Mouse (Mus musculus): ENCODE data around the gene Arhgap8. TPM values are rescaled to one million over a fixed set of nuclear protein-coding genes. Genes with fewer than 3 reads are reported as not detected.

Gene Arhgap8
- polyA plus RNA-seq, 1 experiment from 2014 or later: 12.5 TPM

GRCm38 (mm10) chr15:84820811-84821210 is 101.0 kb downstream of the Arhgap8 start:
- Histone ChIP-seq H3K36me3 (no peaks in the 10 kb centered on the region), H3K4me3 (replicated peaks) (no peak overlapping the region), H3K27ac (no peak overlapping the region), H3K4me2 (replicated peaks) (no peak overlapping the region), H3K9ac (no peak overlapping the region), H3K9me3 (no peaks in the 10 kb centered on the region), H3K4me1 (replicated peaks) (no peaks in the 10 kb centered on the region), H3K27me3 (replicated peaks) (no peaks in the 10 kb centered on the region)
- ATAC-seq: no peak
- 92% methylated on average over 4 of the region's 4 CpGs for WGBS

Other genes starting within 250 kb of the Arhgap8 start
- 10.1 and 10.3 TPM in 2 replicates for gene Rtl6, start 162.2 kb upstream of the Arhgap8 start, polyA plus RNA-seq (2015; fragmentation: Nextera tagmentation; extraction: Ambion mirVana)
- 65.4 and 71.3 TPM in 2 replicates for gene Prr5, start 50.4 kb upstream of the Arhgap8 start, polyA plus RNA-seq (2015; fragmentation: Nextera tagmentation; extraction: Ambion mirVana)
- gene Phf21b, start 136.0 kb downstream of the Arhgap8 start, polyA plus RNA-seq (2015; fragmentation: Nextera tagmentation; extraction: Ambion mirVana): 0.76 and 1.6 TPM in 2 replicates
- 0.58 and 0.71 TPM in 2 replicates for gene Gm29666, start 200.0 kb downstream of the Arhgap8 start, polyA plus RNA-seq (2015; fragmentation: Nextera tagmentation; extraction: Ambion mirVana)
- 36.8 and 40.4 TPM in 2 replicates for gene Nup50, start 203.4 kb downstream of the Arhgap8 start, polyA plus RNA-seq (2015; fragmentation: Nextera tagmentation; extraction: Ambion mirVana)

All from intestine, embryonic 15.5 days (tissue).